Mouse (Mus musculus): ENCODE measurements around the gene Cldn3.

Gene Cldn3

DNA sequence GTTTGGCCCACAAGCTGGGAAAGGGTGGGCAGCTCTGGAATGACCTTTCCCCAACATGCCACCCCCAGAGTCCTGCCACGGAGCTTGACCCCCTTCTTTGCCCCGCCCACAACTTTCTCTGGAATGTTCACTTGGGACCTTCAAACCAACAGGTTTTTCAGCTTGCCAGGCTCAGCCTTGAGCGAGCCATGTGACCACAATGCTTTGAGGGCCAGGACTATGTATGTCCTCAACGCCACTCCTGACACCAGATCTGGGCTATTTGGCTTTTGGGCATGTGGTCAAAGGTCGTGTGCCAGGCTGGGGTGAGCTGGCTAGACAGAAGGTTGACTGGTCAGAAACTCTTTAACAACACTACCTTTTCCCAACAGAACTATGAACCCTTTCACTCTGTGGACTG is 16.1 kb downstream of the Cldn3 start:
- DNase-seq (ENCODE audit: low spot score): no peak

DNA sequence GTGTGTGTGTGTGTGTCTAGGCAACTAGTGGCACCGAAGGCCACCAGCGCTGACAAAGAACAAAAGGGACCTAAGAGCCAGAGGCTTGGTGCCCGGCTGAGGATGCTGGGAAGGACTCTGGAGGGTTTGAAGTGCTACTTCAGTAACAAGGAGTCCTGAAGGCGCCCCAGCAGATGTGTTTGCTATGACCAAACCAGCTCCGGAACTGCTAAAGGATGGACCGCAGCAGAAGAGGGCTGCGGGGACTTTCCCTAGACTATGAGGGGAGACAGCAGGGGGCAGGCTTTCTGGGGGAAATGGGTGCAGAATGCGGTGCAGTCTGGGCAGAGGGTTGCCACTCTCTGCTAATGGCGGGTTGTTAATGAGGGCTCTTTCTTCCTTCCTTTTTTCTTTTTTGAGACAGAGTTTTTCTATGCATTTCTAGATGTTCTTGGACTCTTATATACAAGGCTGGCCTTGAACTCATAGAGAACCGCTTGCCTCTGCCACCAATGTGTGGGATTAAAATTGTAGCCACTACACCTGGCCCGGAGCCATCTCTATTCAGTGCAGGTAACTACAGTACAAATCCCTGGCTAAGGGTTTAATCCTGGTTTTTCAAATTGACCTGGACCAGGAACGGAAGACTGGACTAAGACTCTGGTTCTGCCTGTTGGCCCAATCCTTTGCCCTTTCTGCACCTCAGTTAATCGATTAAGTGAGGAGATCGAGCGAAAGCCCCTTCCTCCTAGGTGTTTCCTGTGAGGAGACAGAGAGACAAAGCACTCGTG is 22.0 kb downstream of the Cldn3 start:
- no peak for DNase-seq (ENCODE audit: low spot score)

DNA sequence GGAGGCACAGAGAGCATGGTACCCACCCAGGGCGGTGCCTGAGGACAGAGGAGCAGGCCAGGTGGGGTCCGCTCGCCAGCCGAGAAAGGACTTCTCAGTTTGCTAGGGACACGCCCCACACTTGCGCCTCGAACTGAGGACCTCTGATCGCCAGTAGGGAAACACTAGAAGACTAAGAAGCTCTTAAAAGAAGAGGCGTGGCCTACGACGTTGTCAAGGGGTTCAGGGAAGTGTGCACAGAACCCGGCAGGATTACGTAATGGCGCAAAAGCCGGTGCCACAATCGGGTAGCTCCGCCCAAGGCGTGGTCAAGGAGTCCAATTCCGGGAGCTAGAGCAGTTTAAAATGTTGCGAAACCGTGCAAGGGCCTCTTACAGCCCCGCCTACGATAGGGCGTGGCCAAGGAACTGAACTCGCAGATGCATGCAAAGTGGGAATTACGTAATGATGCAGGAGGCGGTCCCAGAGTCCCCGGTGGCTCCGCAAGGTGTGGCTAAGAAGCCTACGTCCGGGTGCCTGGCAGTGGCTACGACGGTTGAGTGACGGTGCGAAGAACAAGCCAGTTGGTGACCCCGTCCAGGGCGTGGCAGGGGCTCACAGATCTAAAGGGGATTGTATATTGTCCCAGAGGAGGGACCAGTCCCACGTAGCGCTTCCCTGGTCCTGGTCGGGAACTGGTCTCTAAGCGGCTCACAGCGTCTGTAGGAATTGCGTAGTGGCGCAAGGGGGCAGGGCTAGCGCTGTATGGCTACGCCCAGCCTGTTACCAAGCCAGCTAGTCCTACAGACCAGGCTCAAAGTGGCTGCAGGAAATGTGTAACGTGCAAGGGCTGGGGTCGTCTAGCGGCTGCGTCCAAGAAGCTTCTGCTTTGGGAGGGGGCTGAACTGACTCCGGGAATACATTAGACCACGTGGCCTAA is 22.9 kb downstream of the Cldn3 start, which contains the start of gene Abhd11:
TSS of gene Abhd11 (plus strand) at position 482 of the 919 bp plus-strand sequence.
- peak; percentile 98 for DNase-seq (ENCODE audit: low spot score)

DNA sequence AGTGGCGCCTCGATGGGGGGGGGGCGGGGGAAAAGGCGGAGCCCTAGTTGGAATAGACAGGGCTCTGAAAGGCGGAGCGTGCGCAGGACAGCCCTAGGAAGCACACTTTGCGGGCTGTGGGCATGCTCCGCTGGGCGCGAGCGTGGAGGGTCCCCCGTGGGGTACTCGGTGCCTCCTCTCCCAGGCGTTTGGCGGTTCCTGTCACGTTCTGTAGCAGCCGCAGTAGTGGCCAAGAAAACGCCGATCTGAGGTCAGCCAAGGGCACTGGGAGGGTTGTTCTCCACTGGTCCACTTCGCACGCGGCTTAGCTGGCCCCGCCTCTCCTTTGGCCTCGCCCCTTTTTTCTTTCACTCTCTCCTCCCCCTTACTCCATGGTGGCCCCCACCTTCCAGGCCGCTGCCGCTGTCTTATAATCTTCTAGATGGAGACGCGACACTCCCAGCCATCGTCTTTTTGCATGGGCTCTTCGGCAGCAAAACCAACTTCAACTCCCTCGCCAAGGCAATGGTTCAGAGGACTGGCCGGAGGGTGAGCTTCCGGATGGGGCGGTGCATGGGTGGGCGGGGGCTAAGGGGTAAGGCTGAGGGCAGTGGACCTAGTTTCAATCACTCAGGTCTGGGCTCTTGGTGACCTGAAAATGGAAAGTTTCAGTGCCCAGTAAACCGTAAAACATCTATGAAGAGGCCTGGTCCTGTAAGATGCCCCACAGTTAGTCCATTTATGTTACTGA is 23.7 kb downstream of the Cldn3 start:
- peak; percentile 86 for DNase-seq (ENCODE audit: low spot score)

DNA sequence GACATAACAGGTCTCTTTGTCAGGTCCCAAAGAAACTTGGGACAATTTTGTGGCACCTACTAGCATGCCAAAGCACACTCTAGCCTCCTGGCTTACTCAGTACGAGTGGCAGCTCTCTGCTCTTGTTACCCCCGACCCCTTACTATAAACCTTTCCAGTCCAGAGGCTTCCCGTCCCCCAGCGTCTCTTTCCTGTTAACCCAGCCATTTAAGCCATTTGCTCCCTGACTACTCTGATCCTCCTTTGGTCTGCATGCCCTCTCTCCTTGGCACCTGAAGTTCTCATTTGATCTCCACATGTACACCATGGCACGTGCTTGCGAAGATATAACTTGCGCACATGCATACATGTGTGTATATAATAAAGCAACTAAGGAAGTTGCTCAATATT is 24.3 kb downstream of the Cldn3 start:
- DNase-seq (ENCODE audit: low spot score): no peak

DNA sequence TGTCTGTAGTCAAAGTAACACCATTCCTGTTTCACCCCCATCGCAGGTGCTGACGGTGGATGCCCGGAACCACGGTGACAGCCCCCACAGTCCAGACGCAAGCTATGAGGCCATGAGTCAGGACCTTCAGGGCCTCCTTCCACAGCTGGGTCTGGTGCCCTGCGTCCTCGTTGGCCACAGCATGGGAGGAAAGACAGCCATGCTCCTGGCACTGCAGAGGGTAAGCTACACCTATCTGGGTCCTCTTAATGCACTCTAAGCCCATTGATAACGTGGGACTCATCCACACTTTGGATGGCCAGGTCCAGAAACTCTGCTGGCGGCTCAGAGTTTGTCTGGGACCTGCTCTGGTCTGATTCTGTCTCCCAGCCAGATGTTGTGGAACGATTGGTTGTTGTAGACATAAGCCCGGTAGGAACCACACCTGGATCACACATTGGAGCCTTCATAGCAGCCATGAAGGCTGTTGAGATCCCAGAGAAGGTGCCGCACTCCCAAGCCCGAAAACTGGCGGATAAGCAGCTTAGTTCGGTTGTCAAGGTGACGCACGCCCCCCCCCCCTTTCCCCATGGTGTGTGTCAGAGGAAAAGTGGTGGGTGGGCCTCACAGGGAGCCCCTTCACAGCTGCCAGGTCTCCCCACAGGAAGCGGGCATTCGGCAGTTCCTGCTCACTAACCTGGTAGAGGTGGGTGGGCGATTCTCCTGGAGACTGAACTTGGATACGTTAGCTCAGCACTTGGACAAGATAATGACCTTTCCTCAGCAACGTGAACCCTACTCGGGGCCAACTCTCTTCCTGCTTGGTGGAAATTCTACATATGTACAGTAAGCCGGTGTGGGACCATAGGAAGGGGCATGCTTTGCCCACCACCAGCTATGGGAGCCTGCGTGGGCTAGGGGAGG is 25.1 kb downstream of the Cldn3 start:
- DNase-seq (ENCODE audit: low spot score): no peak

DNA sequence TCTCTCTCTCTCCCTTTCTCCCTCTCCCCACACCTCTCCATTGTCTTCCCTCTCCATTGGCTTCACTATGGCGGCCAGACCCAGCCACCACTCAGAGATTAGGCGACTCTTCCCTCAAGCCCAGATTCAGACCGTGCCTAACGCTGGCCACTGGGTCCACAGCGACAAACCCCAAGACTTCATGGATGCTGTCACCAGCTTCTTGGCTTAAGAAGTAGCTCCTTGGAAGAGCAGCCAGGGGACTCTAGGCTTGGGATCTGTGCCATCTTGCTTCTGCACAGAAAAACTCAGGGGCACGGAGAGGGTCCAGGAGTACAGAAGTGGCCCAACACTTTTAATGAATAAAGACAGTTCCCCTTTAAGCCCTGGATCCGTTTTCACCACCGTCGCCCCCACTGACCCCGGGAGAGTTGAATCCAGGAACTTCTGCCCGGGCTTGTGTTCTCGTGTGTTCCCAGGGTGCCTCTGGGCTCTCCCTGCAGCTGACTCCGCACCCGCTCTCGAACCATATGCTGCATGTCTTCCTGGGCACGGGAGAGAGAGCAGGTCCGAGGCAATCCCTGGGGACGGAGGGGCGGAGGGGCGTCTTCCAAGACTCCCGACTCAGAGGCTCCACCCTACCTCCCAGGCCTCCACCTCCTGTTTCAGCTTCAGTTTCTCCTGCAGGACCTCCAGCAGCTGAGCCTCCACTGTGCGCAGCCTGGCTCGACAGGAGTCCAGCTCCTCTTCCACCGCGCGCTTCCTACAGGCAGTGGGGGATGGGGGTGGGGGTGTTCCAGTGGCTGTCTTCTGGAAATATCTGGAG is 26.0 kb downstream of the Cldn3 start:
- DNase-seq (ENCODE audit: low spot score): no peak

DNA sequence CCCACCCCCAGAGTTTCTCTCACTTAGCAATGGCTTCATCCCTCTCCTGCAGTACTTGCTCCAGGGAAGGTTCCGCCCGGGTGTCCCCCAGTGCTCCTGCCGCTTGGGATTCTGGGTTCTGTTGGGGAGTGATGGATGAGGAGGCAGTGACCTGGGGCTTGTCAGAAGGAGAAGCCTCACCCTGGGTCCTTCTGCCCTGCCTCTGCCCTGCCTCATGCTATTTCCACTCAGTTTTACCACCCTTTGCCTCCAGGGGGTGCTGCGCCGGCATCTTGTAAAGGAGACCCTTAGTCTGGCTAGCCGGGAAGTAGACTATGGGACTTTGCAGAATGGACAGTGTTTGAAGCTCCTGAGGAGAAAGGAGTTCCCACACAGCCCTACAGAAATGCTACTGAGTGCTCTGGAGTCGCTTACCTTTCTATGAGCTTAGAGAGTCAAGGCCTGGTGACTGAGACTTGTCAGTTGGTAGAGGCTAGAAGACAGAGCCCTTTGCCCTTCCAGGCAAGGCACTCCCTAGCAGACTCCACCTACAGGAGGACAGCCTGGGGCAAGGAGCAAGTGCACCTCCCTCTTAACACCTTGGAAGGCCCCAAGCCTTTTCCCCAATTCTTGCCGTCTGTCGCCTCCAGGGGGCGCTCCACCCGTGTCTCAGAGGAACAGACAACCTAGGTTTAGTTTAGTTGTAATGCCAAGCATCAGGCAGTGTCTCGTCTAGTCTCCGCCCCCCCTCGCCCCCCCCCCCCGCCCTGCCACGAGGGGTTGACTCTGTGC is 26.8 kb downstream of the Cldn3 start:
- DNase-seq (ENCODE audit: low spot score): peak; percentile 71

DNA sequence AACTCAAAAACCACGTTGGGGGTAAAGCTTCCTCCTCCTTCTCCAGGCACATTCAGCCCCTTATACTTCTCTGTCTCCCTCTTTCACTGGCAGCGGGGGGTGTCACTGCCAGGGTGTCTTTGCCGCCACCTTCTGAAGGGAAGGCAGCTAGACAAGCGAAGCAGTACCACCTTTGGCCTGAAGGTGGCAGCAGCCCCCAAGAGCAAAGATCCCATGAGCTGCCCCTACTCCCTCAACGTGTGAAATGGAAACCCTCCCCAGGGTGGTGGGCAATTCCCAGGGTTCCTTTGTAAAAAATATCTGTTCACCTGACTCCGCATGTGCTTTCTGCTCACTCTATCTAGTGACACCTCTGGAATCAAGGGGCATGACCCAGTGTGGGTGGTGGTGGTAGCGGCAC is 29.5 kb downstream of the Cldn3 start:
- peak; percentile 71 for DNase-seq (ENCODE audit: low spot score)

DNA sequence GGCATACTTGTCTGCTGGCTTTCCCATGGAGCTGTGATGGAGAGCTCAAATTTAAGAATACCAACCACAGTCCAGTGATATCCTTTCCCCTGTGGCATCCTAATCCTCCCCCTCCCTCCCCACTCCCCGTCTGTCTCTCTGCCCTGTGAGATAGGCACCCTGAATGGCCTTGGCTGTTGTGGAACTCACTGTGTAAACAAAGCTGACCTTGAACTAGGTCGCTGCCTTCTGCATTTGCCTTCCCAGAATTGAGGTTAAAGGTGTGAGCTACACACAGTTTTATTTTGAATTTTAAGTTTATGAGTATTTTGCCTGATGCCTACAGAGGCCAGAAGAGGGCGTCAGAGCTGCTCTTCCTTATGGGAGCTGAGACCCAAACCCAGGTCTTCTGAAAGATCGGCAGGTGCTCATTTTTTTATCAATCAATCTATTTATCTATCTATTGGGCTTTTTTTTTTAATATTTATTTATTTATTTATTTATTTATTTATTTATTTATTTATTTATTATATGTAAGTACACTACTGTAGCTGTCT is 30.3 kb downstream of the Cldn3 start:
- DNase-seq (ENCODE audit: low spot score): no peak

DNA sequence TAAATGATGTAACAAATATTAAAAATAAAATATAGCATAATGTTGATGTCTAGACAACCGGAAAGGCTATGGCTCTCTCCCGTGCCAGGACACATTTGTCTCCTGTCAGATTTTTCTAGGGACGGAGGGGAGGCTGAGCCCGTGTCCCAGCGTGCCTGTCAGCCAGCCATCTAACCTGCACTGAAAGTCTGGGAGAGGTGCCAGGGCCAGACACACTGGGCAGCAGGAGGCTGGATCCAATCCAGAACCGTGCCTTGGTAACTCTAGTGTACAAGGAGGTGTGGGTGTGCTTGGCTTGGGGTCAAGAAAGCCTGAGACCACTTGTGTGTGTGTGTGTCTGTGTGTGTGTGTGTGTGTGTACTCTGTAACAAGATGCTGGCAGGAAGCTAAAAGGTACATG is 35.8 kb downstream of the Cldn3 start:
- no peak for DNase-seq (ENCODE audit: low spot score)

DNA sequence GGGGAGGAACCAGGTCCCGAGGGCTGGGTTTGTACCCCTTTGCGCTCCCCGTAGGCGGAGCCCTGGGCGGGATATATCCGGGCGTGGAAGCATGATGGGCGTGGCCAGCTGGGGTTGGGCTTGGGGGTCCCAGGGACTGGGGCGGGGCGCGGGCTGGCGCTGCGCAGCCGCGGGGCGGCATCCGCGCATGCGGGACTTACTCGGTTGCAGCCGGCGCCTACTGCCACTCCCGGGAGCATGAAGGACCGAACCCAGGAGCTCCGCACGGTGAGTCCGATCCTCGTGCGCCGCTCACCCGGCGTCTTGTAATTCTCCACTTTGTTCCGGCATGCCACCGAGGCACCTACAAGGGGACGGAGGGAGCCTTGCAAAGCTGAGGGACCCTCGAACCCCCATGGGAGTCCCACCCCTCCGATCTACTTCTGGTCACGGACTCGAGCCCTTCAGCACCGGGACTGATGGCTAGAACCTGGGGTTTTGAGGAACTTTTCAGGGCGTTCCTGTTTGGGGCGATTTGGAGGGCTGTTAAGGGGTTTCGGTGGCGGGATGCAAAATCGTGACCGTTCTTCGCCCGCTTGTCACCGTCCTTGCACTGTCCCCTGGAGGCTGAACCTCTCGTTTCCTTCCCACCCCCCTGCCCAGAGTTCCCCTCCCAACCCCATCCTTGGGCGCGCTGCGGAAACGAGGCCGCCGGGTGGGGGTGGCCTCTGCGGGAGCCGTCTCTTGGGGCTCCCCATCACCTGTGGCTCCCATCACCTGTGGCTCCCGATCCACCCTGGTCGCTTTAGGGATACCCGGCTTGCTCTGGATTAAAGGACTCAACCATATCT is 37.5 kb downstream of the Cldn3 start, which contains the start of gene Stx1a:
TSS of gene Stx1a (plus strand) at position 139 of the 830 bp plus-strand sequence.
- peak; percentile 37 for DNase-seq (ENCODE audit: low spot score)

DNA sequence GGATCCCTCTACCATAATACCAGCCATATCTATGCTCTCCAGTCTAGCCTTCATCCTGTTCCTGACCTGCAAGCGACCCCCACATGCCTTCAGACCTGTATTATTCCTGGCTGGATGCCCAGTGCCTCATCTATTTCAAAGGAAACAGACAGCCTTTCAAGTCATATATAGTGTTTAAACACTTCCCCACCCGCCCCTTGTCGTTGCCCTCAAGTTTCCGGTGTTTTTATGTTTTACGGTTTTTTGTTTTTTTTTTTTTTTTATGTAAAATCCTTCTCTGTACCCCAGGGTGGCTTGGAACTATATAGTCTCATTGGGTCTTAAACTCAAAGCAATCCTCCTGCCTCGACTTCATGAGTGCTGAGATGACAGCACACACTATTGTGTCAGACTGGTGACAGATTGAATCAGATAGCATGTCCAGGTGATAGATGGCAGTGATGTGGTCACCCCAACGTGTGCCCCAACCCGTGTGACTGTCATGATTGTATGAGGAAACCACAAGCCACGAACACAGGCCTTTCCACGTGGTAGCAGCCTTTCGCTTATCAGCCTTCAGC is 38.7 kb downstream of the Cldn3 start:
- no peak for DNase-seq (ENCODE audit: low spot score)

DNA sequence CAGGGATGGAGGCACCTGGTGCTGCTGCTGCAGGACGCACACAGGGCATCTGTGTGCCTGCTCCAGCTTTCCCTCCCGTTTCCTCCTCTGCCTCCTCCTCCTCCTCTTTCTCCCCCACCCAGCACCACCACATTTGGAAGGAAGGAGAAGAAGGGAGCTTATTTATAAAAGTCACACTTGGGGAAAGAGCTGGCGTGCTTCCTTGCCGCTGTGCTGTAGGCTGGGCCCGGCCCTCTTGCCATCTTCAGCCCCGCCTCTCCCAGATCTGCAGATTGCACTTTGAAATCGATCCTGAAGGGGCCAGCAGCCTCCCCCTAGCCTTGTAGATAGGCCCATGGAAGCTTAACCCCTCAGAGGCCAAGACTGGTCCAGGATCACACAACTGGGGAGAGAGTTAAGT is 39.9 kb downstream of the Cldn3 start:
- no peak for DNase-seq (ENCODE audit: low spot score)

DNA sequence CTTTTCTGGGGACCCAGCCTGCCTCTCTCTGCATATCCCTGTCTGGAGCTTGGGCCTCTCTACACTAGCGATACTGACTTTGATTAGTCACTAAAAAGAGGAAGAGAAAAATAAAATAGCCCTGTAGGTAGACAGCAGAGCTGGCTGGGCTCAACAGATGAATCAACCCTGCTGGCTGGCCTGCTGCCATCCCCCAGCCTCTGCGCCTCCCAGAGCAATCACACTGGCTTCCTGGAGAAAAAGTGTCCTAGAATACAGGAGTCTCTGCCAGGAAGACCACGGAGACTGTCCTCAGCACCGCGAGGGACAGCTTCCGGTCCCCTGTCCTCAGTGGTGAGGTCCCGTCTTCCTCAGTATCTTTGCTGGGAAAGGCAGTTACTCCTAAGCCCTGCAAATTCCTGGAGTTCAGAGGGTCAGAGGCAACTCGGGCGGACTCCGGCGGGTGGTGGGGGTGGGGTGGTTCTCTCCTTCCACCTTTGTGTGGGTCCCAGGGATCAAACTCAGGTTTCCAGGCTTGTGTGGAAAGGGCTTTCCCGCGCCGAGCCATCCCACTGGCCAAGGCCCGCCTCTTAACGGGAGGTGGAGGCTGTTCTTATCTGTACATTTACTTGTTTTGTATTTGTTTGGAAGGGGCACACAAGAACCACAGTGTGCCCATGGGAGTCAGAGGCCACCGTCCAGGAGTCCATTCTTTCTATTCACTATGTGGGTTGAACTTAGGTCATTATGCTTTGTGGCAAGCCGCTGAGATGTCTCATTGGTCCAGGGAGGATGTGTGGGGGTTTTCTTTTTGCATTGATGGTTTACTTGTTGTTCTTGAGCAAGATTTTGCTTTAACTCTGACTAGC is 43.2 kb downstream of the Cldn3 start:
- no peak for DNase-seq (ENCODE audit: low spot score)

DNA sequence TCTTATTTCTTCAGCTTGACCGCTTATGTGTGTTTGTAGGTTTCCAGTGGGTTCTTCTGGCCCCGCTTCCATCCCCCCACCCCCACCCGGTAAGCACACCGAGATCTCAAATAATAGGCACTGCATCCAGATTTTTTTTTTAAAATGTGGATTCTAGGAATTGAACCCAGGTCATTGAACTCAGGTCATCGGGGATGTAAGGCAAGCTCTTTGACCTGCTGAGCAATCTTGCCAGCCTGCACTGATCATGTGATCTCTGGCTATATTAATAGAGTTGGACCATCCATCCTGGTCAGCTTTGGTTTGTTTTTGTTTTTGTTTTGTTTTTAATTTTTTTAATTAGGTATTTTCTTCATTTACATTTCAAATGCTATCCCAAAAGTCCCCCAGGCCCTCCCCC is 46.6 kb downstream of the Cldn3 start:
- no peak for DNase-seq (ENCODE audit: low spot score)

DNA sequence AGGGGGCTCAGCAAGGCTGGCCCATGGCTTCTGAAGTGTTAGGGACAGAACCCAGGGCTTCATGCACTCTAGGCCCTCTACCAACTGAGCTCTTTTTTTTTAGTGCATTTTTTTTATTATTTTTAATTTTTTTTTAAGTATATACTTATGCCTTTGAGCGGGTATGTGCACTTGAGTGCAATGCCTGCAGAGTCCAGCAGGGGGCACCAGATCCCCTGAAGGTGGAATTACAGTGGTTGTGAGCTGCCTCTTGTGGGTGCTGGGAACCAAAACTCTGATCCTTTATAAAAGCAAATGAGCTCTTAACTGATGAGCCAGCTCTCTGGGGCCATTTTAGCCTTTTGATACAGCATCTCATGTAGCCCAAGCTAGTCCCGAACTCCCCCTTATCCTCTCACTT is 48.6 kb downstream of the Cldn3 start:
- DNase-seq (ENCODE audit: low spot score): no peak

Measured in spleen, adult 12 weeks (tissue).